ENCODE assay signal across 26 mouse cellular contexts in genomic region chr12:53144122-53144695, GRCm38 (mm10).
DNase-seq lines count a peak whose midpoint lies in the region; ATAC-seq lines count a peak whose summit lies in the region.
"Had no signal": no experiment of that assay in that cellular context is flagged by ENCODE, and none has a peak within 500 bp of the region (broad histone marks: within the 10 kb centered on the region; RNA-seq: fewer than 3 reads in every experiment).

No protein-coding gene starts in this region.

- DNase-seq in forebrain, embryonic 10.5 days (ENCODE audit: extremely low spot score, low spot score), result no peak
- peak; percentile 35 for DNase-seq in midbrain, embryonic 14.5 days
- no peak for DNase-seq in gastrocnemius, postnatal 10 days
- DNase-seq in cerebellum, postnatal 4 days (ENCODE audit: low spot score in 2 of 2), result no peak
- DNase-seq: adrenal gland, postnatal 10 days; cerebellum, adult 2 months; gastrocnemius, postnatal 36 days; heart, postnatal 36 days; kidney, adult 18-20 months; left cerebral cortex, postnatal 4 days; lung, postnatal 36 days; right cerebral cortex, adult 18-20 months; right cerebral cortex, postnatal 4 days; thymus, postnatal 36 days had no signal

- H3K27me3 ChIP-seq in forebrain, embryonic 10.5 days (ENCODE audit: poor library complexity, severe bottlenecking), result no peaks in the 10 kb centered on the region
- no peaks in the 10 kb centered on the region for H3K27me3 ChIP-seq in forebrain, embryonic 16.5 days (replicated peaks; ENCODE audit: control insufficient read depth, insufficient read depth, low read length)
- H3K27me3 ChIP-seq in neural tube, embryonic 13.5 days, result no peaks in the 10 kb centered on the region
- H3K27me3 ChIP-seq in neural tube, embryonic 15.5 days (replicated peaks), result no peaks in the 10 kb centered on the region
- no peaks in the 10 kb centered on the region for H3K27me3 ChIP-seq in midbrain, embryonic 14.5 days (ENCODE audit: control insufficient read depth, insufficient read depth, low read length)
- H3K27me3 ChIP-seq: embryonic facial prominence, embryonic 15.5 days; heart, embryonic 15.5 days; limb, embryonic 15.5 days; lung, embryonic 15.5 days; stomach, embryonic 15.5 days had no signal

- no peak overlapping the region for H3K9ac ChIP-seq in forebrain, embryonic 16.5 days (replicated peaks; ENCODE audit: low read depth, low read length)
- H3K9ac ChIP-seq in neural tube, embryonic 13.5 days, result no peak overlapping the region
- H3K9ac ChIP-seq in neural tube, embryonic 15.5 days (replicated peaks), result no peak overlapping the region
- no peak overlapping the region for H3K9ac ChIP-seq in midbrain, embryonic 14.5 days (replicated peaks; ENCODE audit: low read length)
- H3K9ac ChIP-seq: embryonic facial prominence, embryonic 15.5 days; heart, embryonic 15.5 days; limb, embryonic 15.5 days; liver, embryonic 14.5 days; lung, embryonic 15.5 days; stomach, embryonic 15.5 days had no signal

- WGBS in forebrain, embryonic 10.5 days, result 73% methylated on average over 6 of the region's 6 CpGs
- WGBS in forebrain, embryonic 16.5 days, result 57% methylated on average over 6 of the region's 6 CpGs
- 40% methylated on average over 6 of the region's 6 CpGs for WGBS in neural tube, embryonic 13.5 days
- WGBS in neural tube, embryonic 15.5 days, result 34% methylated on average over 6 of the region's 6 CpGs
- WGBS in midbrain, embryonic 14.5 days, result 53% methylated on average over 6 of the region's 6 CpGs

- H3K9me3 ChIP-seq in forebrain, embryonic 10.5 days, result no peaks in the 10 kb centered on the region
- no peaks in the 10 kb centered on the region for H3K9me3 ChIP-seq in forebrain, embryonic 16.5 days (ENCODE audit: control insufficient read depth, low read length)
- no peaks in the 10 kb centered on the region for H3K9me3 ChIP-seq in neural tube, embryonic 13.5 days
- H3K9me3 ChIP-seq in neural tube, embryonic 15.5 days (replicated peaks), result no peaks in the 10 kb centered on the region
- H3K9me3 ChIP-seq in midbrain, embryonic 14.5 days (ENCODE audit: control insufficient read depth, low read length), result no peaks in the 10 kb centered on the region
- H3K9me3 ChIP-seq: embryonic facial prominence, embryonic 15.5 days; heart, embryonic 15.5 days; limb, embryonic 15.5 days; lung, embryonic 15.5 days; stomach, embryonic 15.5 days had no signal

- H3K4me2 ChIP-seq in forebrain, embryonic 16.5 days (ENCODE audit: low read length), result no peak overlapping the region
- no peak overlapping the region for H3K4me2 ChIP-seq in neural tube, embryonic 13.5 days
- H3K4me2 ChIP-seq in neural tube, embryonic 15.5 days, result no peak overlapping the region
- H3K4me2 ChIP-seq in midbrain, embryonic 14.5 days (ENCODE audit: low read length), result no peak overlapping the region
- H3K4me2 ChIP-seq: embryonic facial prominence, embryonic 15.5 days; heart, embryonic 15.5 days; limb, embryonic 15.5 days; lung, embryonic 15.5 days; stomach, embryonic 15.5 days had no signal

- no peak; the same call in 1 of the 2 replicates for ATAC-seq in forebrain, embryonic 16.5 days
- no peak for ATAC-seq in neural tube, embryonic 13.5 days (ENCODE audit: low read depth)
- ATAC-seq in neural tube, embryonic 15.5 days (ENCODE audit: low FRiP score), result no peak
- no peak for ATAC-seq in midbrain, embryonic 14.5 days (ENCODE audit: low FRiP score, low TSS enrichment)
- ATAC-seq: inflammation-experienced regulatory T-cells, adult 6 months had no signal

- H3K36me3 ChIP-seq in forebrain, embryonic 10.5 days (replicated peaks), result 0 out of 2 replicates have a peak, but pooled peaks cover 3% of the 10 kb centered on the region
- peaks cover 15% of the 10 kb centered on the region for H3K36me3 ChIP-seq in forebrain, embryonic 16.5 days (ENCODE audit: control insufficient read depth, insufficient read depth)
- peaks cover 36% of the 10 kb centered on the region for H3K36me3 ChIP-seq in neural tube, embryonic 13.5 days
- peaks cover 26% of the 10 kb centered on the region for H3K36me3 ChIP-seq in neural tube, embryonic 15.5 days
- H3K36me3 ChIP-seq in midbrain, embryonic 14.5 days (ENCODE audit: control insufficient read depth, insufficient read depth, low read length), result peaks cover 44% of the 10 kb centered on the region
- H3K36me3 ChIP-seq: embryonic facial prominence, embryonic 15.5 days; limb, embryonic 15.5 days; lung, embryonic 15.5 days; stomach, embryonic 15.5 days had no signal

- peak overlapping the region; percentile 44; the same call in 1 of the 2 replicates for H3K27ac ChIP-seq in forebrain, embryonic 10.5 days
- H3K27ac ChIP-seq in forebrain, embryonic 16.5 days (ENCODE audit: low read length), result no peak overlapping the region
- peak overlapping the region; percentile 38; the same call in 1 of the 2 replicates for H3K27ac ChIP-seq in neural tube, embryonic 13.5 days (replicated peaks)
- no peak overlapping the region for H3K27ac ChIP-seq in neural tube, embryonic 15.5 days (replicated peaks)
- H3K27ac ChIP-seq in midbrain, embryonic 14.5 days (replicated peaks; ENCODE audit: low read depth, low read length), result peak overlapping the region; percentile 68
- H3K27ac ChIP-seq: embryonic facial prominence, embryonic 15.5 days; heart, embryonic 15.5 days; kidney, postnatal 0 days; limb, embryonic 15.5 days; liver, embryonic 14.5 days; lung, embryonic 15.5 days; stomach, embryonic 15.5 days had no signal

- H3K4me3 ChIP-seq in forebrain, embryonic 10.5 days, result no peak overlapping the region
- H3K4me3 ChIP-seq in forebrain, embryonic 16.5 days (replicated peaks; ENCODE audit: low read length), result no peak overlapping the region
- no peak overlapping the region for H3K4me3 ChIP-seq in neural tube, embryonic 13.5 days
- H3K4me3 ChIP-seq in neural tube, embryonic 15.5 days (replicated peaks), result no peak overlapping the region
- no peak overlapping the region for H3K4me3 ChIP-seq in midbrain, embryonic 14.5 days (replicated peaks; ENCODE audit: low read depth, low read length)
- H3K4me3 ChIP-seq: embryonic facial prominence, embryonic 15.5 days; heart, embryonic 15.5 days; limb, embryonic 15.5 days; lung, embryonic 15.5 days; myocyte; stomach, embryonic 15.5 days had no signal

- H3K4me1 ChIP-seq in forebrain, embryonic 10.5 days, result peaks cover 13% of the 10 kb centered on the region
- peaks cover 7% of the 10 kb centered on the region for H3K4me1 ChIP-seq in forebrain, embryonic 16.5 days (replicated peaks; ENCODE audit: control insufficient read depth, insufficient read depth, low read length)
- H3K4me1 ChIP-seq in neural tube, embryonic 13.5 days (replicated peaks), result peaks cover 19% of the 10 kb centered on the region
- peaks cover 10% of the 10 kb centered on the region; the same call in 1 of the 2 replicates for H3K4me1 ChIP-seq in neural tube, embryonic 15.5 days
- peaks cover 8% of the 10 kb centered on the region for H3K4me1 ChIP-seq in midbrain, embryonic 14.5 days (ENCODE audit: control insufficient read depth, insufficient read depth, low read length)
- H3K4me1 ChIP-seq: embryonic facial prominence, embryonic 15.5 days; heart, embryonic 15.5 days; lung, embryonic 15.5 days; stomach, embryonic 15.5 days had no signal

Comparison
In these comparisons a context has a peak if more than half of its experiments do, and no peak if none do; other contexts are left out.
1. H3K27ac ChIP-seq: peak in forebrain, embryonic 10.5 days (single experiment), neural tube, embryonic 13.5 days (single experiment) and midbrain, embryonic 14.5 days (single experiment); none in forebrain, embryonic 16.5 days (single experiment) and neural tube, embryonic 15.5 days (single experiment).